Mouse (Mus musculus) forebrain, embryonic 15.5 days (tissue): Measurements from ENCODE around the gene Bmp10. TPM values are rescaled to one million over a fixed set of nuclear protein-coding genes. Genes with fewer than 3 reads are reported as not detected.
A peak's percentile ranks its signal among the peaks of the same experiment; 100 is the strongest.
"Not testable (repeated sequence)": the region's sequence is repeated elsewhere in the genome, so short reads cannot be mapped to it uniquely, and the experiment has no call there.

Experiments used
- ATAC-seq: fragments of 200-750 bp; cut with Nextera tagmentation; replicated peaks from 2 replicates; pipeline ENCODE4 v1.8.0; 2017; ENCODE audit warnings: mild to moderate bottlenecking, moderate TSS enrichment, moderate library complexity
- H3K27ac ChIP-seq: fragments of 300-500 bp; sonication (generic); replicated peaks from 2 replicates; pipeline ENCODE4 v1.5.1; 2015; ENCODE audit warnings: mild to moderate bottlenecking, inconsistent platforms
- H3K27me3 ChIP-seq: fragments of 300-500 bp; sonication (generic); 2 replicates; pipeline ENCODE4 v1.6.1; 2015; ENCODE audit warnings: inconsistent platforms
- H3K36me3 ChIP-seq: fragments of 300-500 bp; sonication (generic); 2 replicates; pipeline ENCODE4 v1.6.1; 2015; ENCODE audit warnings: mild to moderate bottlenecking, inconsistent platforms
- H3K4me1 ChIP-seq: fragments of 300-500 bp; sonication (generic); 2 replicates; pipeline ENCODE4 v1.6.1; 2015; ENCODE audit warnings: inconsistent platforms
- H3K4me2 ChIP-seq: fragments of 300-500 bp; sonication (generic); replicated peaks from 2 replicates; pipeline ENCODE4 v1.6.1; 2015; ENCODE audit warnings: mild to moderate bottlenecking, inconsistent platforms
- H3K4me3 ChIP-seq: fragments of 300-500 bp; sonication (generic); 2 replicates; pipeline ENCODE4 v1.5.1; 2015; ENCODE audit warnings: mild to moderate bottlenecking, inconsistent platforms
- H3K9ac ChIP-seq: fragments of 300-500 bp; sonication (generic); replicated peaks from 2 replicates; pipeline ENCODE4 v1.6.1; 2015; ENCODE audit warnings: mild to moderate bottlenecking, inconsistent platforms
- H3K9me3 ChIP-seq: fragments of 300-500 bp; sonication (generic); 2 replicates; pipeline ENCODE4 v1.6.1; 2016; ENCODE audit warnings: inconsistent platforms
- WGBS: fragments of 180-500 bp; shearing (Covaris S2); methylation state at CpG from one replicate; pipeline ENCODE4 v1.1.7; 2015; ENCODE audit warnings: mixed read lengths; 5-methylcytosine and 5-hydroxymethylcytosine counted together
- polyA plus RNA-seq: library from polyadenylated mRNA; unstranded; fragments of >200 nt; fragmentation: Nextera tagmentation; extraction: Ambion mirVana; gene quantifications from 2 replicates; pipeline ENCODE4 v1.2.1, GENCODE M21; 2015

Bmp10 gene
- polyA plus RNA-seq, 1 experiment from 2014 or later: not detected

DNA sequence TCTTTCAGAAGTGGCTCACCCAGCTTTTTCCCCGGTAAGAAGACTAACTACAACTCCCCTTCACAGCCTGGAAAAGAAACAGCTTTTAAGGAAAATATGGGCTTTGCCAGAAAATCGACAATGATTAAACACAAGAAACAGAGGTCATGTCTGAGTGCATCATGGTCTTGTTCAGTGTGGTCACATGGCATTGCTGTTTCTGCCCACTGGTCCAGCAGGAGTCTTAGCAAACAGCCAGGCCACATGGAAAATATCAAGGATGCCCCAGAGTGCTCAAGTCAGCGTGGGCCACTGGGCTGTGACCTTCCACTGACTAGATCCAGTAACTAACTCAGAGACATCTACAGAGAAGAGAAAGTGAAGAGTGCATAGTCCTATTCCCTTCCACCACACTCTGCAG, 23.0 kb downstream of the Bmp10 start:
- no peaks in the 10 kb centered on the region for H3K36me3 ChIP-seq
- no peak overlapping the region for H3K4me2 ChIP-seq
- ATAC-seq: no peak
- H3K4me1 ChIP-seq: no peaks in the 10 kb centered on the region
- WGBS: 83% methylated on average over 3 of the region's 3 CpGs
- H3K4me3 ChIP-seq: no peak overlapping the region
- H3K9ac ChIP-seq: no peak overlapping the region
- H3K9me3 ChIP-seq: no peaks in the 10 kb centered on the region
- H3K27ac ChIP-seq: no peak overlapping the region
- no peaks in the 10 kb centered on the region for H3K27me3 ChIP-seq

DNA sequence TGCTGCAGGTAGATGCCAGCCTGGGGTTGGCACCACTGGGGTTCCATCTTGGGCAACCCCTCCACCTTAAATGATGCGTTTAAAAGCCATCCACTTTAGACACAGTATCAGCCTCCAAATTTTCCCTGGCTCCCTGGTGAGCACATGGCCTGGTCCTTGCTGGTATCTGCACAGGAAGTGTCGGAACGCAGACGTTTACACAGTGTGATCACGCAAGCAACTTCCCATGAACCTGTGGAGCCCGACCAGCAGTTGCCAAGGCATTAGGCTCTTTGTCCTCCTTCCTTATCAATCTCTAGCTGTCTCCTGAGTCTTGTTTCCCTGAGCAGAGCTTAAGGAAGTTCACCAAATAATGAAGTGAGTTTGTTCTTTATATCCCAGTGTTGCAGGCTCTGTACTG, 26.7 kb downstream of the Bmp10 start:
- H3K4me1 ChIP-seq: no peaks in the 10 kb centered on the region
- H3K36me3 ChIP-seq: no peaks in the 10 kb centered on the region
- no peak overlapping the region for H3K4me2 ChIP-seq
- no peak overlapping the region for H3K27ac ChIP-seq
- no peak overlapping the region for H3K9ac ChIP-seq
- no peak for ATAC-seq
- WGBS: 91% methylated on average over 6 of the region's 6 CpGs
- no peaks in the 10 kb centered on the region for H3K9me3 ChIP-seq
- no peaks in the 10 kb centered on the region for H3K27me3 ChIP-seq
- H3K4me3 ChIP-seq: no peak overlapping the region

DNA sequence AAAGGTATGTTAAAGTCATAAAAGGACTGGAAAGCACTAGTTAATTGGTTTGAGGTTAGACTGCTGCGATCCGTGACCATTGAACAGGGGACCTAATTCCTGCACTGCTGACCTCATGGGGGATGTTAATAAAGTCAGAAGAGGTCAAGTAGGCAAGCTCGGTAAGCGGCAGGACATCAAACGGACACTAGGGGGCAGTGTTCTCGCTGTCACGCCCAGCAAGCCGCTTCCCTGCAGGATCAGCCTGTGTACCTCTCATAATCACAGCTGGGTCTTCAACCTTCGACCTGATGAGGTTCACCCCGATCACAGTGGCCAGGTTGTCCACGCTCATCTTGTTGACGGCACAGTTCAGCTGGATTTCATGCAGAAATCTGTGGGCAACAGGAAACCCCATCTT, 37.4 kb downstream of the Bmp10 start:
- H3K27me3 ChIP-seq: no peaks in the 10 kb centered on the region
- H3K9ac ChIP-seq: no peak overlapping the region
- H3K4me3 ChIP-seq: peak overlapping the region; percentile 16; the same call in 1 of the 2 replicates
- peak overlapping the region; percentile 35 for H3K4me2 ChIP-seq
- no peaks in the 10 kb centered on the region for H3K9me3 ChIP-seq
- no peaks in the 10 kb centered on the region for H3K36me3 ChIP-seq
- no peak overlapping the region for H3K27ac ChIP-seq
- ATAC-seq: no peak
- WGBS: 11% methylated on average over 12 of the region's 12 CpGs
- peaks cover 5% of the 10 kb centered on the region for H3K4me1 ChIP-seq

DNA sequence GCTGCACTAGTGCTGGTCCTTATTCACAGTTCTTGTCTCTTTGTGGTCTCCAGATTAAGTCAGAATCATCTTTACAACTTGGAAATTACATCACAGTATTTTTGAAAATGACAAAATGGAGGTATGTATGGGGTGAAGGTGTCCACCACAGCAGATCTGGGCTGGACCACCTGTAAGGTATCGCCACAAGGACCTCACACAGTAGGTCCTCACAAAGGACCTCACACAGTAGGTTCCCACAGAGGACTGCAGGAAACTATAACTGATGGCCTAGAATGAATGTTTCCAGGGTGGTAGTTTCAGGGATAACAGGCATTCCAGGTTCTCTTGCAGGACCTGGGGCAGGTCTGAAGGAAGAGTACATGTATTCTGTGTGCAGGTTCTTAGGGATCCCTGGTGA, 38.6 kb downstream of the Bmp10 start:
- Histone ChIP-seq H3K4me1 (peaks cover 5% of the 10 kb centered on the region), H3K9ac (no peak overlapping the region), H3K4me2 (no peak overlapping the region), H3K9me3 (no peaks in the 10 kb centered on the region), H3K27me3 (no peaks in the 10 kb centered on the region), H3K36me3 (no peaks in the 10 kb centered on the region), H3K27ac (no peak overlapping the region), H3K4me3 (no peak overlapping the region)
- no peak for ATAC-seq
- 95% methylated on average over 1 of the region's 1 CpGs for WGBS

DNA sequence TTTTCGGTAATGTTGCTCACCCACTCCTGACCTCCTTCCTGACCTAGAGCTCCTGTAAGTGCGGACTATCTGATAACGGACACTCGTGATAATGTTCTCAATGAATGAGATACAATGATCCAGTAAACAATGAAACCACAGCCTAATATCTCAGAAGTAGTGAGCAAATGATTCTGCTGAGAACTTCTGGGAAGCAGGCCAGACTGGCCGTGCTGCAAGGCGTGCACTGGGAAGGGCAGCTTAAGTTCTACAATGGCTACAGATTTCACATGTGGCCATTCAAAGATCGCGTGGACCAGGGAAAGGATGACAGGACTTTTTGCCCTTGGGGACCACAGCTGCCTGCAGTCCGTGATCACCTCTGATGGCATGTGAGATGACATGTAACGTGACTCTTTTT, 39.6 kb downstream of the Bmp10 start:
- no peak for ATAC-seq
- H3K4me3 ChIP-seq: no peak overlapping the region
- 86% methylated on average over 10 of the region's 10 CpGs for WGBS

DNA sequence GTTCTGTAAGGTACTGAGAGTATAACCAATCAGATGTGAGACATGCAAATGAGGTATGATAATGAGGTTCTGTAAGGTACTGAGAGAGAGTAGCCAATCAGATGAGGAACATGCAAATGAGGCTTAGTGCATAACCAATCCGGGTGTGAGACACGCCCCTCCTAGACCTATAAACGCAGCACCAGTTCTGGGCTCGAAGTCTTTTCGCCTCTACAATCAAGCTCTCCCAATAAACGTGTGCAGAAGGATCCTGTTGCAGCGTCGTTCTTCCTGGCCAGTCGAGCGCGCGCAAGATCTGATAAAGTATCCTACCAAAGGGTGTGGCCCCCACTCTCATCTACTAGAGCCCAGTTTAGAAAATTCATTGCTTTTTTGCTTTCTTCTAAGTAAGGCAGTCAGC, 41.3 kb downstream of the Bmp10 start:
- WGBS: 90% methylated on average over 12 of the region's 12 CpGs
- H3K9me3 ChIP-seq, H3K27ac ChIP-seq, ATAC-seq, H3K9ac ChIP-seq, H3K4me1 ChIP-seq, H3K27me3 ChIP-seq, H3K4me2 ChIP-seq, H3K4me3 ChIP-seq, H3K36me3 ChIP-seq: not testable (repeated sequence)

More for the DNA sequence above, 39.6 kb downstream of the Bmp10 start:
- Histone ChIP-seq H3K4me1 (peaks cover 5% of the 10 kb centered on the region), H3K9ac (no peak overlapping the region), H3K9me3 (no peaks in the 10 kb centered on the region), H3K4me2 (no peak overlapping the region), H3K27me3 (no peaks in the 10 kb centered on the region), H3K36me3 (no peaks in the 10 kb centered on the region), H3K27ac (no peak overlapping the region)

DNA sequence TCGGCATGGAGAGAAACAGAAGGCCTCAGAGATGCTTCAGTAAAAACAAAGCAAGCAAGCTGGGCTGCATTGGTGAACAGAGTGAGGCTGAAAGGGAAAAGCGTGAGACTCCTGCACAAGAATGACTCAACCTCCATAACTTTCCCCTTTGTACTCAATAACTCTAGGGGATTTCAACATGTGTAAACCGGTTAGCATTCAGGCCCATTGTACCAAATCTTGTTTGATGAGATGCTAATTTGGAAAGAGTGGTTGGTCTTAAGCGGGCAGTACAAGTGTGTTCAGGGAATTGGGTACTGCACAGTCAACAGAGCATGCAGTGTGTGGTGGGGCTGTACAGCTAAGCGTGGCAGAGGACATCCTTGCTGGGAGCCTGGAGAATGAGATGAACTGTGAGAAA, 46.4 kb downstream of the Bmp10 start:
- Histone ChIP-seq H3K9ac (no peak overlapping the region), H3K36me3 (no peaks in the 10 kb centered on the region), H3K4me3 (no peak overlapping the region), H3K9me3 (no peaks in the 10 kb centered on the region), H3K27me3 (no peaks in the 10 kb centered on the region), H3K27ac (no peak overlapping the region), H3K4me1 (0 out of 2 replicates have a peak, but pooled peaks cover 6% of the 10 kb centered on the region), H3K4me2 (no peak overlapping the region)
- WGBS: 64% methylated on average over 5 of the region's 5 CpGs
- ATAC-seq: no peak

DNA sequence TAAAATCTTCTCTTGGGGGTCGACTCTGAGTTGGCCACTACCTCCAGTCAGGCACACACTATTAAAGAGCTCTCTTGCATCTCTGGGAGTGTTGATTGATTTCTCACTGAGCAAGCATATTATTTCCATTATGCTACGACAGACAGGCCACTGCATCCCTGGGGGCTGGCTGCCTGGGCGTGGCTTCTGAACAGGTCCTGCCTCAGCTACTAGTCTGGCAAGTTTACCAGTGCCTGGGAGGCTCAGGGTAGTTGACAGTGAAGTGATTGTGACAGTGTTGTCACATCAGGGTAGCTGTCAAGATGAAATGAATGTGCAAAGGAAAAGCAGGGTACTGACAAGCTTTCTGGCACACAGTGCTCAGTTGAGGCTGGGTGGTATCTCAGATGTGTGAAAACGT, 50.1 kb downstream of the Bmp10 start:
- no peaks in the 10 kb centered on the region for H3K9me3 ChIP-seq
- no peak overlapping the region for H3K4me2 ChIP-seq
- 0 out of 2 replicates have a peak, but pooled peaks cover 6% of the 10 kb centered on the region for H3K4me1 ChIP-seq
- no peaks in the 10 kb centered on the region for H3K36me3 ChIP-seq
- H3K27ac ChIP-seq: no peak overlapping the region
- no peak overlapping the region for H3K4me3 ChIP-seq
- no peaks in the 10 kb centered on the region for H3K27me3 ChIP-seq
- 50% methylated on average over 4 of the region's 4 CpGs for WGBS
- ATAC-seq: no peak
- H3K9ac ChIP-seq: no peak overlapping the region

DNA sequence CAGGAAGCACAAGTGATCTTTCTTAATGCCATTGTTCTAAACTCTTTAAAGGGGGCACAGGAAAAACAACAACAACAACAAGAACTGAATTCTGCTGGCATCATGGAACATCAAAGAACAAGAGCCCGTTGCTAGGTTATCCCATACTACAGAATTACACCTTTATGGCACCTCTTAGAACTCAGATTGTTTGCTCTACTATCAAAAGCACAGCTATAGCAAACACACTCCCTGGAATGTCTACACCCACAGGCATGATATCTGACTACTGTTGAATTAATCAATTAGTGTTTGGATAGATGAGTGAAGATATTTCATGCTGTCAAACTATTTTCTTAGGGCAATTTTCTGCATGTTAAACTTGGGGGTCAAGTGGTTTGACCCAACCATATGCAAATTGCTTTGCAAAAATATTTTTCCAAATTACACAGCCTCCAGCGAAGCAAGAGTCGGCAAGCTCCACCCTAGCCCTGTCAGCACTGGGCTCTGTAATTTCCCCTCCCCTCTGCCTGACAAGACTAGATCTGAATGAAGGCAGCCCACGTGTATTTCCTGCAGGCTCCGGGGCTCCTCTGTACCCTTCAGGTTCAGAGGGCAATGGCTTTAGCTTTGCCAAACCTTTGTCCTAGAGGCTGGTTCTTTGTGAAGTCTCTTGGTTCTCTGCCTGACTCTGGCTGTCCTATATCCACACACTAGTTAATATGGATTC, 50.7 kb downstream of the Bmp10 start:
- Histone ChIP-seq H3K9ac (no peak overlapping the region), H3K27me3 (no peaks in the 10 kb centered on the region), H3K4me1 (0 out of 2 replicates have a peak, but pooled peaks cover 6% of the 10 kb centered on the region), H3K9me3 (no peaks in the 10 kb centered on the region), H3K4me3 (no peak overlapping the region), H3K27ac (no peak overlapping the region), H3K36me3 (no peaks in the 10 kb centered on the region), H3K4me2 (no peak overlapping the region)
- 63% methylated on average over 5 of the region's 5 CpGs for WGBS
- ATAC-seq: no peak

DNA sequence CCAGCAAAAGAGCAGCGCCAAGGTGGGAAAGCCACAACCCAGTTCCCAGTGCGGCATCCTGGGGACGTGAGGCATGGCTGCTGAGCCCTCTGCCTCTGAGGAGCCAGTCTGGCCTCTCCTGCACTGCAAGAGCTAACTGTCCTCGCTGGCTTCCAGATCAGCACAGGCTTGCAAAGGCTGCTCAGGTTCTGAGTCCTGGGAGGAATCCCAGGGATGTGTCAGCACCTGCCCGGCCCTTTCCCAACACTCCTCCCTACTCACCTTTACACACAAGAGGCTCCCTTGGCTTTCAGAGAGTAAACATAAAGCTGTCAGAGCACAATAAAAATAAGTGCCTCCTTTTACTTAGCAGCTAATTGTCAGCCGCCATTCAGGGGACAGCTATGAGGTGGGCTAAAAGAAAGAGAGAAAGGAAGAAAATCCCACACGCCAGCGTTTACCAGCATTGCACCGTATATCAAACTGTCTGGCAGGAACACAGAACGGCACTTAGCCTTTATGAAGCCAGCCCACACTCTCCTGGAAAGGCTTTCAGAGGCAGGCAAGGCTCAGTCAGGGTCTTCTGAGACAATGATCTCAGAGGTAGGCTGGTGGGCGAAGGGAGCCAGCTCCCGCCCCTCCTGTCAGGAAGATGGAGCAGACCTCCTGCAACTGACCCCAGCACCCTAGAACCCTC, 54.6 kb downstream of the Bmp10 start:
- no peak overlapping the region for H3K27ac ChIP-seq
- no peak overlapping the region for H3K9ac ChIP-seq
- H3K36me3 ChIP-seq: no peaks in the 10 kb centered on the region
- WGBS: 63% methylated on average over 12 of the region's 12 CpGs
- no peak overlapping the region for H3K4me3 ChIP-seq
- no peaks in the 10 kb centered on the region for H3K27me3 ChIP-seq
- 0 out of 2 replicates have a peak, but pooled peaks cover 6% of the 10 kb centered on the region for H3K4me1 ChIP-seq
- no peak overlapping the region for H3K4me2 ChIP-seq
- no peaks in the 10 kb centered on the region for H3K9me3 ChIP-seq
- no peak for ATAC-seq

DNA sequence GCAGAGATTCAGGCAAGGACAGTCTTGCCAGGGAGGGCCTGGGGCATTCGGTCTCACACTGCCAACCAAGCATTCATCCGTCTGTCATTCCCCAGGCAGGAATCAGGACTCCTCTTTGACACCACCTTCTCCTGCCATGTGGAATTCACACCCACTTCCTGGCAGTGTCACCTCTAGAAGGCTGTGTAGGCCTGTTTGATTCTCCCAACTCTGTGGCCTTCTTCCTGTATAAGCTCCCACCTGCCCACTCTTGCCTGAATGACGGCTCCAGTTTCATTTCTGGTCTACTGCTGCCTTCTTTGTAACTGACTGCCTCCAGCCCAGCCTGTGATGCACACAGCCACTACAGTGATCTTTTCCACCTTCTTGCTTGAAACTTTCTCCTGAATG, 55.1 kb downstream of the Bmp10 start:
- ATAC-seq: no peak
- H3K36me3 ChIP-seq: no peaks in the 10 kb centered on the region
- H3K9ac ChIP-seq: no peak overlapping the region
- no peak overlapping the region for H3K4me3 ChIP-seq
- H3K4me1 ChIP-seq: 0 out of 2 replicates have a peak, but pooled peaks cover under 1% of the 10 kb centered on the region
- no peaks in the 10 kb centered on the region for H3K27me3 ChIP-seq
- H3K9me3 ChIP-seq: no peaks in the 10 kb centered on the region
- WGBS: 74% methylated on average over 3 of the region's 3 CpGs
- H3K27ac ChIP-seq: no peak overlapping the region
- no peak overlapping the region for H3K4me2 ChIP-seq

DNA sequence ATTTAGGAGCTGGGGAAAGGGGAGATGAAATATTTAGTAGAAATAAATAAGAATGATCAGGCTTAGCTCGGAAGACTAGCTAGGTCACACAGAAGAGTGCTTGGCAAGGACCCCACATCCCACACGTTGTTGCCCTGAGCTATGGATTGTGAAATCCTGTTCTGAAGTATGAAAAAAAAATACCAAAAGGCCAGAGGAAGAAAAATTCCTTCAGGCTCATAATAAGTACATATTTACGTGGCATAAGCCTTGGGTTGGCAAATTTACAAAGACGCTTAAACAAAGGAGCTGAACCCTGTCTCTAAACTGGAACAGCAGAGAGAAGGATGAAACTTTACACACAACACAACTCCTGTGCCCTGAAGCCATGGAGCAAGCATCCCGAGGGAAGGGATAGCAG, 56.0 kb downstream of the Bmp10 start:
- Histone ChIP-seq H3K9ac (no peak overlapping the region), H3K36me3 (no peaks in the 10 kb centered on the region), H3K4me2 (no peak overlapping the region), H3K4me1 (no peaks in the 10 kb centered on the region), H3K27me3 (no peaks in the 10 kb centered on the region), H3K4me3 (no peak overlapping the region), H3K27ac (no peak overlapping the region), H3K9me3 (no peaks in the 10 kb centered on the region)
- 79% methylated on average over 5 of the region's 5 CpGs for WGBS
- ATAC-seq: no peak
